Mouse (Mus musculus) liver, embryonic 14.5 days (tissue): ENCODE data around the gene Tmem255a. TPM values are rescaled to one million over a fixed set of nuclear protein-coding genes. Genes with fewer than 3 reads are reported as not detected.

Source experiments
- ATAC-seq: fragments of 200-750 bp; cut with Nextera tagmentation; 2 replicates; pipeline ENCODE4 v1.8.0; 2017; ENCODE audit warnings: moderate number of reproducible peaks, mild to moderate bottlenecking, moderate library complexity; ENCODE audit not compliant: insufficient read depth
- DNase-seq, 3 experiments: peaks; one replicate each; pipeline ENCODE4 v3.0.0-alpha.2; 2012 to 2013; ENCODE audit warnings: low read depth in 3 of 3, low spot score in 3 of 3
- H3K27ac ChIP-seq: fragments of 300-500 bp; sonication (generic); 2 replicates; pipeline ENCODE4 v1.5.1; 2014; ENCODE audit warnings: moderate library complexity, mild to moderate bottlenecking, control low read depth, inconsistent platforms
- H3K27me3 ChIP-seq: fragments of 300-500 bp; sonication (generic); 2 replicates; pipeline ENCODE4 v1.6.1; 2014; ENCODE audit warnings: mild to moderate bottlenecking, low read length, moderate library complexity; ENCODE audit not compliant: control insufficient read depth, insufficient read depth
- H3K36me3 ChIP-seq: fragments of 300-500 bp; sonication (generic); replicated peaks from 2 replicates; pipeline ENCODE4 v1.6.1; 2014; ENCODE audit warnings: low read depth; ENCODE audit not compliant: control insufficient read depth, insufficient read depth
- H3K4me1 ChIP-seq, 2 experiments: fragments of 200-500 bp in 1 of 2; fragments of 300-500 bp in 1 of 2; sonication (generic) in 1 of 2; replicated peaks; 2 replicates each; pipeline ENCODE4 v1.6.1; 2012 to 2014; ENCODE audit warnings: antibody characterized with exemption in 1 of 2, inconsistent platforms in 1 of 2, low read length in 1 of 2; ENCODE audit not compliant: control insufficient read depth in 2 of 2, insufficient read depth in 2 of 2
- H3K4me2 ChIP-seq: fragments of 300-500 bp; sonication (generic); 2 replicates; pipeline ENCODE4 v1.6.1; 2014; ENCODE audit warnings: low read depth, mild to moderate bottlenecking, control low read depth, moderate library complexity
- H3K4me3 ChIP-seq, 2 experiments: fragments of 200-500 bp in 1 of 2; fragments of 300-500 bp in 1 of 2; sonication (generic) in 1 of 2; 2 replicates each; pipeline ENCODE4 v1.5.1; 2012 to 2014; ENCODE audit warnings: low read depth in 2 of 2, low read length in 2 of 2, mild to moderate bottlenecking in 2 of 2, control low read depth in 1 of 2, inconsistent platforms in 1 of 2, moderate library complexity in 1 of 2; ENCODE audit not compliant: insufficient read depth in 1 of 2
- H3K9ac ChIP-seq: fragments of 300-500 bp; sonication (generic); replicated peaks from 2 replicates; pipeline ENCODE4 v1.6.1; 2014; ENCODE audit warnings: mild to moderate bottlenecking, control low read depth, moderate library complexity
- H3K9me3 ChIP-seq: fragments of 300-500 bp; sonication (generic); 2 replicates; pipeline ENCODE4 v1.6.1; 2016; ENCODE audit warnings: low read length, mixed read lengths; ENCODE audit not compliant: control insufficient read depth
- CTCF ChIP-seq: IDR thresholded peaks from 2 replicates; pipeline ENCODE4 v1.5.1; 2016; ENCODE audit warnings: antibody characterized with exemption, low read depth, control low read depth
- EP300 ChIP-seq: IDR thresholded peaks from 2 replicates; pipeline ENCODE4 v1.6.1; 2016; ENCODE audit warnings: antibody characterized with exemption, low read depth
- WGBS: fragments of 180-500 bp; shearing (Covaris S2); extraction: QIAGEN DNeasy Blood & Tissue Kit; methylation state at CpG from one replicate; pipeline ENCODE4 v1.1.7; 2014; ENCODE audit not compliant: insufficient replicate concordance; 5-methylcytosine and 5-hydroxymethylcytosine counted together
- polyA plus RNA-seq, 2 experiments: library from polyadenylated mRNA; depleted of rRNA in 1 of 2; stranded (reverse) in 1 of 2; unstranded in 1 of 2; fragments of >200 nt; fragmentation: Nextera tagmentation in 1 of 2; extraction: Ambion mirVana in 1 of 2; gene quantifications; 2 replicates each; pipeline versions ENCODE4 v1.2.1 to v1.2.3; 2012 to 2014

Tmem255a gene
- polyA plus RNA-seq, 2 experiments: 0.41 to 1.4 TPM

- ATAC-seq (no peak), DNase-seq (no peak)
- TF ChIP-seq CTCF: no peak
- TF ChIP-seq EP300: no peak
- Histone ChIP-seq H3K36me3 (no peaks in the 10 kb centered on the region), H3K27ac (no peak overlapping the region), H3K27me3 (no peaks in the 10 kb centered on the region), H3K9ac (no peak overlapping the region), H3K9me3 (no peaks in the 10 kb centered on the region), H3K4me2 (no peak overlapping the region), H3K4me3 (no peak overlapping the region), H3K4me1 (no peaks in the 10 kb centered on the region)
- 69% methylated on average over 9 of the region's 9 CpGs for WGBS
These were observed 35.1 kb downstream of the Tmem255a start for GRCm38 (mm10) chrX:38216986-38217675.

GRCm38 (mm10) chrX:38207392-38207791 is 44.8 kb downstream of the Tmem255a start:
- ATAC-seq: no peak
- no peak overlapping the region for H3K4me2 ChIP-seq
- WGBS: 46% methylated on average over 1 of the region's 1 CpGs
- no peaks in the 10 kb centered on the region for H3K4me1 ChIP-seq
- H3K9ac ChIP-seq: no peak overlapping the region
- no peak for TF ChIP-seq EP300
- no peak for TF ChIP-seq CTCF
- no peak overlapping the region for H3K27ac ChIP-seq
- H3K4me3 ChIP-seq: no peak overlapping the region
- no peaks in the 10 kb centered on the region for H3K36me3 ChIP-seq
- H3K27me3 ChIP-seq: no peaks in the 10 kb centered on the region
- no peak for DNase-seq
- H3K9me3 ChIP-seq: no peaks in the 10 kb centered on the region

GRCm38 (mm10) chrX:38201816-38202215 is 50.4 kb downstream of the Tmem255a start:
- H3K27me3 ChIP-seq: no peaks in the 10 kb centered on the region
- H3K27ac ChIP-seq: no peak overlapping the region
- H3K4me1 ChIP-seq: no peaks in the 10 kb centered on the region
- 23% methylated on average over 2 of the region's 2 CpGs for WGBS
- ATAC-seq (no peak), DNase-seq (no peak)
- no peaks in the 10 kb centered on the region for H3K9me3 ChIP-seq
- H3K4me2 ChIP-seq: no peak overlapping the region
- H3K4me3 ChIP-seq: no peak overlapping the region
- no peaks in the 10 kb centered on the region for H3K36me3 ChIP-seq
- H3K9ac ChIP-seq: no peak overlapping the region
- TF ChIP-seq CTCF (no peak), EP300 (no peak)

- H3K27ac ChIP-seq: no peak overlapping the region
- H3K9ac ChIP-seq: peak overlapping the region; percentile 85
- no peaks in the 10 kb centered on the region for H3K9me3 ChIP-seq
- DNase-seq (no peak), ATAC-seq (no peak)
- H3K27me3 ChIP-seq: no peaks in the 10 kb centered on the region
- peak overlapping the region; percentile 71 for H3K4me2 ChIP-seq
- no peaks in the 10 kb centered on the region for H3K4me1 ChIP-seq
- WGBS: 17% methylated on average over 3 of the region's 3 CpGs
- TF ChIP-seq CTCF (no peak), EP300 (no peak)
- peak overlapping the region; percentile 72 to 81 for H3K4me3 ChIP-seq
- no peaks in the 10 kb centered on the region for H3K36me3 ChIP-seq
These were observed 61.8 kb downstream of the Tmem255a start for GRCm38 (mm10) chrX:38190458-38190764.

DNA sequence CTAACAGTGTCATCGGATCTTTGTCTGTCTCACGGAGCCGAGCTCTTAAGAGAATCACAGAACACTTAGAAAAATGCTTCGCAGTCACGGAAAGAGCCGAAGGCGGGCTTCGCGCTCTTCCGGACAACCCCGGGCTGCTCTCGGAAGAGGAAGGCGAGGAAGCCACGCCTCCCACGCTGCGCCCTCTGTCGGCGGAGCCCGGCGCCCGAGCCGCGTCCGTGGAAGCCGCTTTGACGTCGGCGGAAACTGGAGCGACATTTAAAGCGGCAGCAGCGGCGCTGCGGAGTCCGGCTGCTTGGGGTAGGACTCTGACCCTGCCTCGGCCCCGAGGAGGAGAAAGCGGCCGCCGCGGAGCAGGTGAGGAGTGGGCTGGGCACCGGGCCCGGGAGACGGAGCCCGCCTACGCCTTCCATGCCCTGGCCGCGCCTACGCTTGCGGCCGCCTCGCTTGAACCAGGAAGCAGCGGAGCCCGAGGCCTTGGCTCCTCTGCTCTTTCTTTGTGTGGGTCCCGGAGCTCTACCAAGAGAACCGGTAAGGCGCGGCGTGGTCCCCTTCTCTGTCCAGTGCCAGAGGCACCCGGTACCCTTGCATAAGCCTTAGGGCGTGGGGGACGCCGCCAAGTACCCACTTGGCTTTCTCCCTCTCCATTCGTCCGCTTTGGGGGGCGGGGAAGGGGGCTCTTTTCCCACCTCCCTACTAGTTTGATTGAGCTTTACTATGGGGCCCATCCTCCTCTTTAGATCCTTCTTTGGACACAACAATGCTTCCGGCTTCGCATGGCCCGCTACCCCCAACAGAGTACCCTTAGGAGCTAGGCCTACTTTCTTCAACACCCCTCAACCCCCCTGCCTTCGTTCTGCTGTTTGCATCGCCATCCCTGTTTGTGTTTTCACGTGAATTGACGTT is 62.4 kb downstream of the Tmem255a start, which contains the start of gene Zbtb33:
Gene Zbtb33 (plus strand): TSS at position 242 of the 906 bp plus-strand sequence.
- 10% methylated on average over 63 of the region's 72 CpGs for WGBS
- H3K9me3 ChIP-seq: no peaks in the 10 kb centered on the region
- H3K4me3 ChIP-seq: peak within 1 kb of the TSS; percentile 72 to 81
- no peaks in the 10 kb centered on the region for H3K27me3 ChIP-seq
- peak; percentile 95 for ATAC-seq
- no peaks in the 10 kb centered on the region for H3K36me3 ChIP-seq
- H3K9ac ChIP-seq: peak within 1 kb of the TSS; percentile 85
- no peaks in the 10 kb centered on the region for H3K4me1 ChIP-seq
- peak; percentile 88 for TF ChIP-seq CTCF
- no peak for TF ChIP-seq EP300
- peak; percentile 54 to 62 (median 58) for DNase-seq
- H3K27ac ChIP-seq: no peak within 1 kb of the TSS
- H3K4me2 ChIP-seq: peak within 1 kb of the TSS; percentile 71
